Mouse (Mus musculus): Measurements from ENCODE around the gene Olfr1417.

DNA sequence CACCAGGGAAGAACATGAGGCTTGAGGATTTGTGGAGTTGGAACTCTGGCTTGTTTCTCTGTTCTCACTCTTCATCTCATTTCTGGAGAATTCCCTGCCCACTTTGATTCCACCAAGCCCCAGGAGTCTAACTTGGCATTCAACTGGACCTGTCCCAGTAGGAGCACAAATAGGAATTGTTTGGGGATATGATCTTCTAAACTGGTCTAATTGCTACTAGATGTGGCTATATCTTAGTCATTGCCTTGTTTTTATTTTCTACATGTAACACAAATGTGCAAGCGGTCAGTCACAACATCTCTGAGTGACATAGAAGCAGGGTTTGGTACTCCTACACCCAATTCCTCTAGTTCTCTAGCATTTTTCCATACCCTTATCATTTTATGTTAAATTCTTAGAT, 21.9 kb upstream of the Olfr1417 start, which contains the start of gene Olfr1418:
- TF ChIP-seq CTCF (conservative IDR thresholded peaks at IDR 0.05; ENCODE audit: insufficient read depth, insufficient read length, low read depth, low read length) (no peak), POLR2A (IDR thresholded peaks at IDR 0.05; ENCODE audit: low read depth, low read length) (no peak)

Data from kidney, adult 2 months (tissue).